Mouse (Mus musculus) hematopoietic stem cell, adult 5-6 weeks (primary cell): Measurements from ENCODE around the gene Shisal2a. TPM values are rescaled to one million over a fixed set of nuclear protein-coding genes. Genes with fewer than 3 reads are reported as not detected.

Experiments
- ATAC-seq, 2 experiments: fragments of 125-278 bp in 1 of 2; replicated peaks in 1 of 2; 2 replicates each; pipeline ENCODE4 v1.8.0; 2016 to 2017; ENCODE audit warnings: inconsistent platforms in 2 of 2, mild to moderate bottlenecking in 2 of 2, moderate number of reproducible peaks in 2 of 2, low read depth in 1 of 2, moderate TSS enrichment in 1 of 2; ENCODE audit not compliant: low FRiP score in 2 of 2, poor library complexity in 2 of 2, severe bottlenecking in 2 of 2, insufficient read depth in 1 of 2, low TSS enrichment in 1 of 2
- total RNA-seq: library from RNA; stranded (forward); fragments of 172-1452, 232-1000 nt; gene quantifications from 2 replicates; pipeline ENCODE4 v1.2.3, GENCODE M21; 2017

Shisal2a gene
- total RNA-seq, 1 experiment from 2014 or later = not detected

DNA sequence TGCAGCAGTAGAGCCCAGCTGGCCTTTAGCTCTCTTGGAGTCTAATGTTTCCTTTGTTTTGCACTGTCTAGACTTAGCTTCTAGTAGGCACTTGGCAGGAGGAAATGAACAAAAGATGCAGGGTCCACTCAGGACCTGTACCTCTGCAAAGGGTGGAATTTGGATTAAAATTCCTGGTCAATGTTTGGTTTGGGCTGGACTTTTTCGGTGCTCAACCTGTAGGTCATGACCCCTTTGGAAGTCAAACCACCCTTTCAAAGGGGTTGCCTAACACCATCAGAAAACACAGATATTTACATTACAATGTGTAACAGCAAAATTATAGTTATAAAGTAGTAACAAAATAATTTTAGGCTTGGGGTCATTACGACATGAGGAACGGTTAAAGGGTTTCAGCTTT, 34.1 kb downstream of the Shisal2a start:
- ATAC-seq = no peak

DNA sequence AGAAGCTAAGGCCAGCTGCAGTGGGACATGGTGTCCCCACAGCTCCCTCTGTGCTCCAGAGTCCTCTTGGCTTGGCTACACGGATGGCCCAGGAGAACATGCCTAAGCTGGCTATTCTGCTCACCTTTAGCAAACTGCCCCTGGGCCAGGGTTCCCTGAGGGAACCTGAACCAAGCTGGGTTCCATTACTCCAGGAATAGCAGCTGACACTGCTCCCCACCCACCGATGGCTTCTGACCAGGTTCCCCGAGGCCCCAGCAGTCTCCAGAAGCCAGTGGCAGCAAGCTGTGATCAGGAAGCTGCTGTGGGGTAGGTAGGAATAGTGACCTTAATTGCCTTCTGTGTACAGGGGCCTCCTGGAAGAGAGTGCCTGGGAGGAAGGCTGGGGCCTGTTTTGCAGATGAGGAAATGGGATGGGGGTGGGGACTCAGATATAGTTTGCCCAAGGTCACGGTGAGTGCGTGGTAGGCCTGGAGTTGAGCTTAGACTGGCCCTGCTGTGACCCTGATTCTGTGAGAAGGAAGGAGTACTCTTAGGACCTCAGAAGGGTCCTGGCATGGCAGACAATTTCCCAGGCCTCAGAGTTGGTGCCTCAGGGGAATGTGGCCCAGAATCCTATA, 34.8 kb downstream of the Shisal2a start:
- no peak for ATAC-seq

DNA sequence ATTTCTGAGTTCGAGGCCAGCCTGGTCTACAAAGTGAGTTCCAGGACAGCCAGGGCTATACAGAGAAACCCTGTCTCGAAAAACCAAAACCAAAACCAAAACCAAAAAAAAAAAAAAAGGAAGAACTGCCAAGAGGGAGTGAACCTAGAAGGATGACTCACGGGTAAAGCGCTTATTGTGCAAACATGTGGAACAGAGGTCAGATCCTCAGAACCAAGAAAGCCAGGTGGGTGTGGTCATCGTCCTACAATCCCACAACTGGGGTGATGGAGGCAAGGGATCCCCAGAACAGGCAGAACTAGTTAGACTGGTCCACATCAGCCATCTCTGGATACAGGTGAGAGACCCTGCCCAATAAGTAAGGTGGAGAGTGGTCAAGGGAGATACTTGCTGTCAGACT, 36.0 kb downstream of the Shisal2a start:
- peak; percentile 60 to 74; a peak in 3 of 4 replicates for ATAC-seq

DNA sequence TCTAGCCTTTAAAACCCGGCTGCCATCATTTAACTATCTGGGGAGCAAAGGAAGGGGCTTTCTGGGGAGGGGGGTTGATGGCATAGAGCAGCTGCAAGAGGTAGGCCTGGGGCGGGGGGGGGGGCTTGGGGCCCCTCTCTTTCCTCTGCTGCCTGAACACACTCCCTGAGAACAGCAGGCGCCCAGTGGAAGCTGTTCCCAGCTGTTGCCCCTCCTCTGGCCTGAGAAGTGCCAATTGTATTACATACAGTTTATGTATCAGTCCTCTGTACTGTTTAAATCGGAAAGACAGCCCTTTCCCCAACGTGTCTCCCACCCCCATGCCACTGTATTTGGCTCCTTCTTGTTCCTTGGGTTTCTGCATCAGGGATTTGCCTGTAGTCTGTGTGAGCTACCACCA, 37.3 kb downstream of the Shisal2a start:
- no peak for ATAC-seq

DNA sequence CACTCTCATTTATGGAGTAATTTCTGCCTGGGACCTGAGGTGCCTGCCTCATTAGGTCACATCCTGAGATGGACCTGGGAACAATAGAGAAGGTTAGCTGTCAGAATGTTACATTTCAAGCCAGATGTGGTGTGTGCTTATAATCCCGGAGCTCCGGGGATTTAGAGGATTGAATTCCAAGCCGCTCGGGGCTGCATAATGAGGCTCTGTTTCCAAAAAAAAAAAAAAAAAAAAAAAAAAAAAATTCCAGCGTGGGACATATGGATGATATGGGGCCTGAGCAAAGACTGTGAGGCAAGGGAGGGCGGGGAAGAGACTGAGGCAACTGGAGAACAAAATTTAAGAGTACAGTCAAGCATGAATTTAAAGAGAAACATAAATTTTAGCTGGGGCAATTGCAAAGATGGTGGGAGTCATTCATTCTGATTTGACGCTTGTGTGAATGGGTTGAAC, 38.5 kb downstream of the Shisal2a start:
- no peak for ATAC-seq

DNA sequence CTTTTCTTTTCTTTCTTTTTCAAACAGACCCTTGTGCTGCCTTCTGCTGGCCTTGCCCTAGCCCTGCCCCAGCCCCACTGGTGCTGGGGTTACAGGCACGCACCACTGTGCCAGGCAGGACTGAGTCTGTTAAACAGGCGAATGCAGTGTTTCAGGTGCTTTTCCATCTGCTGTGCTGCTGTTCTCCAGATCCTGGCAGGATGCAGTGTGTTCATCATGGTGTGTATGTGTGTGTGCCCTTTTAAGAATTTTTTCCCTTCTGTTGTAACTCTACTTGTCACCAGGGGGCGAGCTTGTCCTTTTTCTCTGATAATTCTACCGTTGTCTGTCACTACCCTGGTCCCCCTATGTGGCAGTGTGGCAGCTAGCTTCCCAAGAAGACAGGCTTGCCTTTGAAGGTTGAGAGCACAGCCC, 43.9 kb downstream of the Shisal2a start:
- ATAC-seq = peak; percentile 85 to 86

DNA sequence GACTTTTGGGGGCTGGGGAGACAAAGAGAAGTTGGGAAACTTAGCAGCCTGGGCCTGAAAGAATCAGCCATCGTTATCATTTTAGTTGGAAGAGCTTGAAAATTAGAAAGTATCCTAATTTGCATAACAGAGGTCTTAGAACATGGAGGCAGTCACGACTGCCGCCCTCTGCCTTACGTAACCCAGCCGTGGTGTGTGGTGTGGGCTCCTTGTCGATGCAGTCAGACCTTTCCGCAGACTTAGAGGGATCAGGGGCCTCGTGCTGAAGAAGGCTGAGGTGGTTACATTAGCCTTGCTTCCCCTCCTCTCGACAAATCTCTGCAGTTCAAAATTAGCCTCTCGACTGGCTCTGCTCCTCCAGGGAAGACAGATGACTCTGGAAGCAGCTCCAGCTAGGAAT, 44.3 kb downstream of the Shisal2a start:
- ATAC-seq = no peak

DNA sequence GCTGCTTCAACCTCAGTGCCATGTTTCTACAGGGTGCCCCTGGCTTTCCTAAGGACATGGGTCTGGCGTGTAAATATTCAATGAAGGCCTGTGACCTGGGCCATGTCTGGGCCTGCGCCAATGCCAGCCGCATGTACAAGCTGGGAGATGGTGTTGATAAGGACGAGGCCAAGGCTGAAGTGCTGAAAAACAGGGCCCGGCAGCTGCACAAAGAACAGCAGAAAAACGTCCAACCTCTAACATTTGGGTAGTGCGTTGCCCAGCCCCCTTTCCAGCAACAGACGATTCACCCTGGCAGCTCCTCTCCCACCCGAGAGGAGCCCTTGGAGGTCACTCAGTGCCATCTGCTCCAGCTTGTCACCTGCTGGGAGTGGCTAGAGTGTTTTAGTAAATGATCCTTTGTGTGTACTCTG, 44.8 kb downstream of the Shisal2a start:
- ATAC-seq = no peak

DNA sequence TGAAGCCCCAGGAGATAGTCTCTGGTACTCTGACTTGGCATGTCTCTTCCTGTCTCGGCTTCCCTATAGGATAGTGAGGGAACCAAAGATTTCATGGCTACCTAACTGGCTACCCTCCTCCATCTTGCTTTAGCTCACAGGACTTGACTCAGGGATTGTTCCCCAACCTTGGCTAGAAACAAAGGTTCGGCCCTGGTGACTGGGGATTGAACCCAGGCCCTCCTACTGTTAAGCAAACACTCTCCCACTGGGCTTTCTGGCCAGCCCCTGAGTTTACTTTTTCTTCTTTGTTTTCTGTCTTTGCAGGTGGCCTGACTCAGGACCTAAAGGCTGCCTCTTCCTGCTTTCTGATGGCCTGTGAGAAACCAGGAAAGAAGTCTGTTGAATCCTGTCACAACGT, 45.3 kb downstream of the Shisal2a start:
- no peak for ATAC-seq

DNA sequence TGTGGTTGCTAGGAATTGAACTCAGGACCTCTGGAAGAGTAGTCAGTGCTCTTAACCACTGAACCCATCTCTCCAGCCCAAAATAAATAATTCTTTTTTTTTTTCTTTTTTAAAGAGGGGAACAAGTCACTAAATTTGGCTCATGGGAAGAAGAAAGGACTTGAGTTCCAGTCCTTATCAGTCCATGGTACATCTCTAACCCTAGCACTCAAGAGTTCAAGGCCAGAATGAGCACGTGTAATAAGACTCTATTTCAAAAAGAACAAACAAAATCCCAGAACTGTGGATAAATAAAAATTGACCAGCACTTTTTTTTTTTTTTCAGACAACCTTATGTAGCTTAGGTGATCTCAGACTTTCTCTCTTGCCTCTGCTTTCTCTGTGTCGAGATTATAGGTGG, 46.4 kb downstream of the Shisal2a start:
- ATAC-seq = no peak

DNA sequence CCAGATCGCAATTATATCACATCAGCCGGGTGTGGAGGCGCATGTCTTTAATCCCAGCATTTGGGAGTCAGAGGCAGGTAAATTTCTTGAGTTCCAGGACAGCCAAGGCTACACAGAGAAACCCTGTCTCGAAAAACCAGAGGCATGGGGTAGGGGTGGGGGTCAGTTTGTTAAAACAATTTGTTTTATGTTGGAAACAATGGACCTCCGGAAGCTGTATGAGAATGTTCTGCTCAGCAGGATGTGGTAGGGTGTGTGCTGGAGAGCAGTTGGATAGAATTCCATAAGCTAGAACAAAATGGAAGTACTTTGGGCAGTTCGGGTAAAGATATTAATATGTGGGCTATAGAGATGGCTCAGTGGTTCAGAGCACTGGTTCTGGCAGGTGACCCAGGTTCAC, 47.7 kb downstream of the Shisal2a start:
- ATAC-seq = no peak

DNA sequence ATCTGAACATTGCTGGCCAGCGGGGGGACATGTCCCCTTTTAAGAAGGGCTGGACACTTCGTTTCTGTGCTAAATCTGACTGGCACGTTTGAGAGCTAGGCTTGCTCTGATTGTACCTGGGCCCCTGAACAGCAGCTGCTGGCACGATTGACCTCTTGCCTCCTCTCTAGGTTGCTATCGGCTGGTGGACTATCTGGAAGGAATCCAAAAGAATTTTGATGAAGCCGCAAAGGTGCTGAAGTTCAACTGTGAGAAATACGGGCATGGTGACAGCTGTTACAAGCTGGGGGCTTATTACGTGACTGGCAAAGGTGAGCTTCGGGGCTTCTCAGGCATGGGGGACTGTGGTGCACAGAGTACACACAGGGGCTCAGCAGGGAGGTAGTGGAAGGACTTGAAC, 51.1 kb downstream of the Shisal2a start:
- ATAC-seq = no peak

DNA sequence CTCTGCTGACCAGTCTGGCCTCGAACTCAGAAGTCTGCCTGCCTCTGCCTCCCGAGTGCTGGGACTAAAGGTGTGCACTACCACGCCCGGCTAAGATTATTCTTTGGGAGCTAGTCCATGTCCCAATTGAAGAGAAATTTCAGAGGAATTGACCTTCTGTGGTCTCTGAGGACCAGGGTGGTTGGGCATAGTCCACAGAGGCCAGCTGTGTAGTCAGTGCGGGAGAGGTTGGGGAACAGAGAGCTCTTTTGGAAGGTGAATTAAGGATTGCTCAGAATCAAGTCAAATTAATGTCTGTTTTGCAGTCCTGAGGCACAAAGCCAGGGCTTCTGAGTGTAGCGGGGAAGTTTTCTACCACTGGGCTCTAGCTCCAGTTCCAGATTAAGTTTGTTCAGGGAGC, 53.3 kb downstream of the Shisal2a start:
- ATAC-seq = no peak

DNA sequence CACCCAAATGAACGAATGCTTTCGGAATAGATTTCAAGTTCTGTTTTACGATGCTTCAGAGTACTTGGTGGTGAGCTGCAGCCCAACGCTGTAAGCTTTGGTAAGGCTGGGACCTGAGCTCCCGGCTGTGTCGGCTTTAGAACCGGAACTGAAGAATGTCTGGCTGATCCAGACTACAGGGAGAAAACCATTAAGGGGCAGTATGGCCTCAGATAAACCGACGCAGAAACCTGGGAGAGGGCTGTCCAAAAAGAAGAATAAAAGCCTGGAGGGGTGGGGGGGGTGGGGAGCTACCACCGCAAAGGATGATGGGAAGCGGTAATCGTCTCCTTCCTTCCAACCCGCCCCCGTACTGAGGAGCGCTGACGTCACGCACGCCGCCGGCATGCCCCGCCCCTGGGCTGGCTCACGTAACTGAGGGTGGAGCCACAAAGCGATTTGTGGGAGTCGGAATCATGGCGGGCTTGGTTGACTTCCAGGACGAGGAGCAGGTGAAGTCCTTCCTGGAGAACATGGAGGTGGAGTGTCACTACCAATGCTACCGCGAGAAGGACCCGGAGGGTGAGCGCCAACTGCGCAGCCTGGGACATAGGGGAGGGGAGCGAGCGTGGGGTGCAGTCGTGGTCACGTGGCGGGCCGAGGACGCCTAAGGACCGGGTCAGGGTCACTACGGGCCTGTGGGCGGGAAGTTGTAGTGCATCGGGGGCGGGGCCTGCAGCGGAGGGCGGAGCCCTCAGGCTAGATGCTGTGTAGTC, 55.2 kb downstream of the Shisal2a start, which contains the start of gene Coa7:
TSS of gene Coa7 (plus strand) at position 411 of the 755 bp plus-strand sequence.
- ATAC-seq = peak; percentile 91 to 94

DNA sequence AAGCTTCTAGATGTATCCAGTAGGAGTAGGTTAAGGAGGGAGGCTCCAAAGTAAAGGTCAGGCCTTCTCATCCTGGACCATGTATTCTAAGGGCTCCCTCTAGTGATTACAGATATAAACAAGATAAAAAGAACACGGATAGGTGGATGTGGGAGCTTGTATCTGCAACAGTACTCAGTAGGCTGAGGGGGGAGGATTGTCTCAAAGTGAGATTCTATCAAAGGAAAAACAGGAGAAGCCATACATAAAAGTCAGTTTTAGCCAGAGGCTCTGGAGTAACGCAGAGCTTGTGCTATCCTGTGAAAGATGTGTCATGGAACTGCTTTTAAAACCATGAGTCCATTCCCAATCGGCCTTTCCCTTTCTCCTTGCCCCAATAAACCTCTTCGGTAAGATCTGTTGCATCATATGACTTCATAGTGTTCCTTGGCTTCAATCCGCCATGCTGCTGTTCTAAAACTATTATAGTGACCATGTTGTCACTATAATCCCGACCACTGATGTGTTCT, 56.0 kb downstream of the Shisal2a start:
- 0 out of 4 replicates have a peak, but pooled peaks of 1 of the 2 experiments have one; percentile 5 for ATAC-seq

DNA sequence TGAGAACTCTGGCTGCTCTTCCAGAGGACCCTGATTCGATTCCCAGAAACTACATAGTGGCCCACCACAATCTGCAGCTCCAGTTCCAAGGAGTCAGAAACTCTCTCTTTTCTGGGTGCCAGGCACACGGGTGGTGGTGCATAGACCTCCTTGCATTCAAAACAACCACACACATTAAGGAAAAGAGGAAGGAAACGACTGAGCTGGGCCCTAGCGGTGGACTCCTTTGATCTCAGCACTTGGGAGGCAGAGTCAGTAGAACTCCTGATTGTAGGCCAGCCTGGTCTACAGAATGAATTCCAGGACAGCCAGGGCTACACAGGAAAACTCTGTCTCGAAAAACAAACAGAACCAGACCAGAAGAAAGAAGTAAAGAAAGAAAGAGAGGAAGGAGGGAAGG, 59.6 kb downstream of the Shisal2a start:
- ATAC-seq = no peak

DNA sequence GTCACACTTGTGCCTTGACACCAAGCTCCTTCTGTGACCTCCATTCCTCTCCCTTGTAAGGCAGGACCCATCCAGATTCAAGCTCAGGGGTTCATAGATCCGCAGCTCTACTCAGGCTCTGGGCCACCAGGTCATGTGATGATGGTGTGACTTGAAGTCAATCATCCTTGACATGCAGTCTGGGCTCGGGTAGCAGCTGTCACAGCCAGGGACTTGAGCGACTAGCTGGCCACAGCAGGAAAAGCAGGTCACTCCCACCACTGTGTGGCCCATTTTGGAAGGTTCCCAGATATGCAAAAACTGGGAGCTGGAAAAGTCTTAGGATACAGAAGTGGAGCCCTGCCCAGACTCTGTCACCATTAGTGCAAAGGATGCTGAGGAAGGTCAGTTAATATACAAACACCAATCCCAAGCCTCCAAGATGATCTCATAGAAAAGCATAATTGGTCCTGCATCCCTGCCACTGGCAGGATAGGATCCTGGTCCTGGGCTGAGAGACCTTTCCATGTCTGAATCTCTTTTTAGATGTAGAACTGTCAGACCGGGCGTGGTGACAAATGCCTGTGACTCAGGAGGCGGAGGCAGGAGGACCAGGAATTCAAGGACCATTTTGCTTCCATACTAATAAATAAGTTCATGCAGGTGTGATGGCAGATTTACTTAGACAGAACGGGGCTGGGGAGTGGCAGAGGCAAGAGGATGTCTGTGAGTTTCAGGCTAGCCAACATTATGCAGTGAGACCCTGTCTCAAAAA, 62.3 kb downstream of the Shisal2a start:
- no peak for ATAC-seq

DNA sequence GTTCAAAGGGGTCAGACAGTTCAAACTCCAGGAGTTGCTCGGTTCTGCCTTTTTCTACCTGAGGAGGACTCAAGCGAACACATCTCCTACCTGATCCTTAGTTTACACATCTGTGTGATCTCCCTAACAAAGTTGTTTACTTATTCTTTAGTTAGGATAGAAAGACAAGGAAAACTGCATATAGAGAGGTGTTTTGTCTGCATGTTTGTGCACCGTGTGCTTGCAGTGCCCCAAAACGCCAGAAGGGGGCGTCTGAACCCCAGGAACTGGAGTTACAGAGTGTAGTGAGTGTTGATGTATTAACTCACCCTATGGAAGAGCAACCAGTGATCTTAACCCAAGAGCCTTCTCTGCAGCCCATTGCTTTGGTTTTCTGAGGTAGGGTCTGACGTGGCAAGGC, 63.4 kb downstream of the Shisal2a start:
- no peak for ATAC-seq
